Mouse (Mus musculus) embryonic facial prominence, embryonic 11.5 days (tissue): ENCODE measurements around the gene Arpc5. TPM values are rescaled to one million over a fixed set of nuclear protein-coding genes. Genes with fewer than 3 reads are reported as not detected.
A peak's percentile ranks its signal among the peaks of the same experiment; 100 is the strongest.

Experiments
- ATAC-seq: fragments of 200-750 bp; cut with Nextera tagmentation; replicated peaks from 2 replicates; pipeline ENCODE4 v1.8.0; 2017; ENCODE audit warnings: low read depth; ENCODE audit not compliant: insufficient number of reproducible peaks, low FRiP score, low TSS enrichment
- DNase-seq: peaks from one replicate; pipeline ENCODE4 v3.0.0-alpha.2; 2015; ENCODE audit warnings: low spot score
- H3K27ac ChIP-seq: fragments of 300-500 bp; sonication (generic); replicated peaks from 2 replicates; pipeline ENCODE4 v1.5.1; 2014; ENCODE audit warnings: mild to moderate bottlenecking, low read depth, low read length, control low read depth
- H3K27me3 ChIP-seq: fragments of 300-500 bp; sonication (generic); 2 replicates; pipeline ENCODE4 v1.6.1; 2014; ENCODE audit warnings: mild to moderate bottlenecking, low read length, moderate library complexity, mixed read lengths; ENCODE audit not compliant: control insufficient read depth, insufficient read depth
- H3K36me3 ChIP-seq: fragments of 300-500 bp; sonication (generic); replicated peaks from 2 replicates; pipeline ENCODE4 v1.6.1; 2014; ENCODE audit warnings: low read depth, mild to moderate bottlenecking, low read length, moderate library complexity, mixed read lengths; ENCODE audit not compliant: control insufficient read depth, insufficient read depth
- H3K4me1 ChIP-seq: fragments of 300-500 bp; sonication (generic); 2 replicates; pipeline ENCODE4 v1.6.1; 2014; ENCODE audit warnings: low read length, mixed read lengths; ENCODE audit not compliant: control insufficient read depth, insufficient read depth
- H3K4me2 ChIP-seq: fragments of 300-500 bp; sonication (generic); 2 replicates; pipeline ENCODE4 v1.6.1; 2014; ENCODE audit warnings: low read depth, mild to moderate bottlenecking, control low read depth, low read length, moderate library complexity
- H3K4me3 ChIP-seq: fragments of 300-500 bp; sonication (generic); 2 replicates; pipeline ENCODE4 v1.5.1; 2014; ENCODE audit warnings: low read depth, low read length, control low read depth
- H3K9ac ChIP-seq: fragments of 300-500 bp; sonication (generic); replicated peaks from 2 replicates; pipeline ENCODE4 v1.6.1; 2014; ENCODE audit warnings: mild to moderate bottlenecking, control low read depth, low read length
- H3K9me3 ChIP-seq: fragments of 300-500 bp; sonication (generic); replicated peaks from 2 replicates; pipeline ENCODE4 v1.6.1; 2016; ENCODE audit warnings: mild to moderate bottlenecking, low read length, inconsistent platforms, mixed read lengths; ENCODE audit not compliant: control insufficient read depth
- WGBS: fragments of 180-500 bp; shearing (Covaris S2); extraction: QIAGEN DNeasy Blood & Tissue Kit; methylation state at CpG from one replicate; pipeline ENCODE4 v1.1.7; 2014; 5-methylcytosine and 5-hydroxymethylcytosine counted together
- polyA plus RNA-seq: library from polyadenylated mRNA; unstranded; fragments of >200 nt; fragmentation: Nextera tagmentation; extraction: Ambion mirVana; gene quantifications from 2 replicates; pipeline ENCODE4 v1.2.1, GENCODE M21; 2014

The Arpc5 gene
- polyA plus RNA-seq, 1 experiment from 2014 or later, result 255 TPM

GRCm38 (mm10) chr1:152795688-152796255, 29.4 kb downstream of the Arpc5 start:
- no peaks in the 10 kb centered on the region for H3K27me3 ChIP-seq
- H3K9me3 ChIP-seq, result no peaks in the 10 kb centered on the region
- H3K4me3 ChIP-seq, result no peak overlapping the region
- no peaks in the 10 kb centered on the region; the same call in 1 of the 2 replicates for H3K4me1 ChIP-seq
- no peak overlapping the region for H3K9ac ChIP-seq
- WGBS, result 76% methylated on average over 8 of the region's 8 CpGs
- no peak for ATAC-seq
- H3K36me3 ChIP-seq, result no peaks in the 10 kb centered on the region
- DNase-seq, result no peak
- H3K27ac ChIP-seq, result no peak overlapping the region
- H3K4me2 ChIP-seq, result no peak overlapping the region

- no peaks in the 10 kb centered on the region for H3K4me1 ChIP-seq
Measured at GRCm38 (mm10) chr1:152796683-152797263, 30.4 kb downstream of the Arpc5 start.

GRCm38 (mm10) chr1:152798125-152798524, 31.8 kb downstream of the Arpc5 start:
- Histone ChIP-seq H3K27me3 (no peaks in the 10 kb centered on the region), H3K4me3 (no peak overlapping the region), H3K27ac (no peak overlapping the region), H3K9me3 (no peaks in the 10 kb centered on the region), H3K4me1 (no peaks in the 10 kb centered on the region), H3K9ac (no peak overlapping the region), H3K36me3 (no peaks in the 10 kb centered on the region), H3K4me2 (no peak overlapping the region)
- WGBS, result 68% methylated on average over 9 of the region's 9 CpGs
- peak; percentile 11 for DNase-seq
- ATAC-seq, result no peak

More at GRCm38 (mm10) chr1:152796683-152797263, 30.4 kb downstream of the Arpc5 start:
- H3K36me3 ChIP-seq, result no peaks in the 10 kb centered on the region
- H3K9ac ChIP-seq, result no peak overlapping the region
- DNase-seq (no peak), ATAC-seq (no peak)
- WGBS, result 84% methylated on average over 8 of the region's 8 CpGs
- H3K4me3 ChIP-seq, result no peak overlapping the region
- H3K27ac ChIP-seq, result no peak overlapping the region
- H3K4me2 ChIP-seq, result no peak overlapping the region
- no peaks in the 10 kb centered on the region for H3K9me3 ChIP-seq
- no peaks in the 10 kb centered on the region for H3K27me3 ChIP-seq

GRCm38 (mm10) chr1:152799897-152800296, 33.6 kb downstream of the Arpc5 start, which contains the start of gene Ncf2:
Gene Ncf2 (plus strand): TSS chr1:152800194.
- Histone ChIP-seq H3K9ac (no peak within 1 kb of the TSS), H3K36me3 (no peaks in the 10 kb centered on the region), H3K4me1 (no peaks in the 10 kb centered on the region), H3K9me3 (no peaks in the 10 kb centered on the region), H3K27me3 (no peaks in the 10 kb centered on the region), H3K27ac (no peak within 1 kb of the TSS), H3K4me2 (no peak within 1 kb of the TSS), H3K4me3 (no peak within 1 kb of the TSS)
- ATAC-seq (peak; percentile 84), DNase-seq (peak; percentile 37)
- 7% methylated on average over 2 of the region's 2 CpGs for WGBS

GRCm38 (mm10) chr1:152800633-152801176, 34.4 kb downstream of the Arpc5 start:
- H3K27ac ChIP-seq, result no peak overlapping the region
- no peaks in the 10 kb centered on the region for H3K4me1 ChIP-seq
- H3K9ac ChIP-seq, result no peak overlapping the region
- H3K4me3 ChIP-seq, result no peak overlapping the region
- no peaks in the 10 kb centered on the region for H3K36me3 ChIP-seq
- H3K4me2 ChIP-seq, result no peak overlapping the region
- no peaks in the 10 kb centered on the region for H3K27me3 ChIP-seq
- DNase-seq (no peak), ATAC-seq (no peak)
- no peaks in the 10 kb centered on the region for H3K9me3 ChIP-seq
- 86% methylated on average over 13 of the region's 13 CpGs for WGBS

- 81% methylated on average over 6 of the region's 6 CpGs for WGBS
- Histone ChIP-seq H3K4me3 (no peak overlapping the region), H3K4me2 (no peak overlapping the region), H3K9me3 (no peaks in the 10 kb centered on the region), H3K36me3 (no peaks in the 10 kb centered on the region), H3K27ac (no peak overlapping the region), H3K4me1 (no peaks in the 10 kb centered on the region; the same call in 1 of the 2 replicates), H3K27me3 (no peaks in the 10 kb centered on the region), H3K9ac (no peak overlapping the region)
- DNase-seq (no peak), ATAC-seq (no peak)
Measured at GRCm38 (mm10) chr1:152804907-152805306, 38.6 kb downstream of the Arpc5 start.

GRCm38 (mm10) chr1:152807619-152808391, 41.5 kb downstream of the Arpc5 start:
- H3K4me3 ChIP-seq, result no peak overlapping the region
- H3K27ac ChIP-seq, result no peak overlapping the region

GRCm38 (mm10) chr1:152808392-152808680, 42.0 kb downstream of the Arpc5 start:
- Histone ChIP-seq H3K9ac (no peak overlapping the region), H3K4me2 (no peak overlapping the region), H3K27me3 (no peaks in the 10 kb centered on the region), H3K4me3 (no peak overlapping the region), H3K9me3 (no peaks in the 10 kb centered on the region), H3K36me3 (no peaks in the 10 kb centered on the region), H3K27ac (no peak overlapping the region), H3K4me1 (no peaks in the 10 kb centered on the region; the same call in 1 of the 2 replicates)
- no peak for ATAC-seq
- DNase-seq, result no peak
- WGBS, result 88% methylated on average over 2 of the region's 2 CpGs

More at GRCm38 (mm10) chr1:152807619-152808391, 41.5 kb downstream of the Arpc5 start:
- no peaks in the 10 kb centered on the region for H3K9me3 ChIP-seq
- ATAC-seq (no peak), DNase-seq (peak; percentile 53)
- H3K4me1 ChIP-seq, result no peaks in the 10 kb centered on the region; the same call in 1 of the 2 replicates
- WGBS, result 62% methylated on average over 18 of the region's 18 CpGs
- H3K36me3 ChIP-seq, result no peaks in the 10 kb centered on the region
- no peak overlapping the region for H3K9ac ChIP-seq
- no peaks in the 10 kb centered on the region for H3K27me3 ChIP-seq
- no peak overlapping the region for H3K4me2 ChIP-seq
